Mouse (Mus musculus) midbrain, embryonic 16.5 days (tissue): ENCODE data around the gene Tmem131. TPM values are rescaled to one million over a fixed set of nuclear protein-coding genes. Genes with fewer than 3 reads are reported as not detected.

Experiments used
- ATAC-seq: fragments of 200-750 bp; cut with Nextera tagmentation; 2 replicates; pipeline ENCODE4 v1.8.0; 2017; ENCODE audit warnings: moderate TSS enrichment
- H3K27ac ChIP-seq: fragments of 300-500 bp; sonication (generic); 2 replicates; pipeline ENCODE4 v1.5.1; 2014; ENCODE audit warnings: mild to moderate bottlenecking, low read length, mixed read lengths
- H3K27me3 ChIP-seq: fragments of 300-500 bp; sonication (generic); 2 replicates; pipeline ENCODE4 v1.6.1; 2014; ENCODE audit warnings: low read depth, low read length, mixed read lengths; ENCODE audit not compliant: control insufficient read depth, insufficient read depth
- H3K36me3 ChIP-seq: fragments of 300-500 bp; sonication (generic); 2 replicates; pipeline ENCODE4 v1.6.1; 2014; ENCODE audit warnings: mild to moderate bottlenecking, low read length, moderate library complexity, mixed read lengths; ENCODE audit not compliant: control insufficient read depth, insufficient read depth
- H3K4me1 ChIP-seq: fragments of 300-500 bp; sonication (generic); 2 replicates; pipeline ENCODE4 v1.6.1; 2014; ENCODE audit warnings: mild to moderate bottlenecking, low read length, mixed read lengths; ENCODE audit not compliant: control insufficient read depth, insufficient read depth
- H3K4me2 ChIP-seq: fragments of 300-500 bp; sonication (generic); 2 replicates; pipeline ENCODE4 v1.6.1; 2014; ENCODE audit warnings: mild to moderate bottlenecking, low read length, mixed read lengths
- H3K4me3 ChIP-seq: fragments of 300-500 bp; sonication (generic); 2 replicates; pipeline ENCODE4 v1.5.1; 2014; ENCODE audit warnings: low read depth, mild to moderate bottlenecking, low read length, moderate library complexity, mixed read lengths
- H3K9ac ChIP-seq: fragments of 300-500 bp; sonication (generic); 2 replicates; pipeline ENCODE4 v1.6.1; 2014; ENCODE audit warnings: low read depth, low read length, mixed read lengths
- H3K9me3 ChIP-seq: fragments of 300-500 bp; sonication (generic); replicated peaks from 2 replicates; pipeline ENCODE4 v1.6.1; 2014; ENCODE audit warnings: mild to moderate bottlenecking, low read length, mixed read lengths; ENCODE audit not compliant: control insufficient read depth, poor library complexity, severe bottlenecking
- WGBS: fragments of 180-500 bp; shearing (Covaris S2); extraction: QIAGEN DNeasy Blood & Tissue Kit; methylation state at CpG from one replicate; pipeline ENCODE4 v1.1.7; 2014; 5-methylcytosine and 5-hydroxymethylcytosine counted together
- polyA plus RNA-seq: library from polyadenylated mRNA; unstranded; fragments of >200 nt; fragmentation: Nextera tagmentation; extraction: Ambion mirVana; gene quantifications from 2 replicates; pipeline ENCODE4 v1.2.1, GENCODE M21; 2015

The Tmem131 gene
- polyA plus RNA-seq, 1 experiment from 2014 or later = 14.0 TPM

DNA sequence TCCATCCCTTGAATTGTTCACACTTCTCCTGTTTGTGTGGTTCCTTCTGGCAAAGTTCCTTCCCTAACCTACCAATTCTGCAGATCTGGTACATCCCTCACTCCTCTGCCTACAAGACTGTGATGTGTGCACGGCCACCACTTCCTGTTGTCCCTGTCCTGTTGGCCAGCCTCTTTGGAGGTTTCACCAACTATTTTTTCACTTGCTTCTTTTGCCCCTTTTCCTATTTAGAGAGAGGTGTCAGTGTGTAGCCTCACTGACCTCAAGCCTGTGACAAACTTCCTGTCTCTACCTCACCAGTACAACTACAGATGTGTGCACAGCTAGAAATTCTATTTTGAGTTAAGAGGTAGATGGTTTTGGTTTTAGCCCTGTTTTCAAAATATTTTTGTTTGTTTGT is 136.4 kb downstream of the Tmem131 start:
- H3K36me3 ChIP-seq = peaks cover 56% of the 10 kb centered on the region
- no peak overlapping the region for H3K9ac ChIP-seq
- H3K4me2 ChIP-seq = no peak overlapping the region
- WGBS = 90% methylated on average over 1 of the region's 1 CpGs
- no peak overlapping the region for H3K27ac ChIP-seq
- H3K4me3 ChIP-seq = no peak overlapping the region
- no peaks in the 10 kb centered on the region for H3K4me1 ChIP-seq
- no peaks in the 10 kb centered on the region for H3K9me3 ChIP-seq
- ATAC-seq = no peak
- no peaks in the 10 kb centered on the region for H3K27me3 ChIP-seq

DNA sequence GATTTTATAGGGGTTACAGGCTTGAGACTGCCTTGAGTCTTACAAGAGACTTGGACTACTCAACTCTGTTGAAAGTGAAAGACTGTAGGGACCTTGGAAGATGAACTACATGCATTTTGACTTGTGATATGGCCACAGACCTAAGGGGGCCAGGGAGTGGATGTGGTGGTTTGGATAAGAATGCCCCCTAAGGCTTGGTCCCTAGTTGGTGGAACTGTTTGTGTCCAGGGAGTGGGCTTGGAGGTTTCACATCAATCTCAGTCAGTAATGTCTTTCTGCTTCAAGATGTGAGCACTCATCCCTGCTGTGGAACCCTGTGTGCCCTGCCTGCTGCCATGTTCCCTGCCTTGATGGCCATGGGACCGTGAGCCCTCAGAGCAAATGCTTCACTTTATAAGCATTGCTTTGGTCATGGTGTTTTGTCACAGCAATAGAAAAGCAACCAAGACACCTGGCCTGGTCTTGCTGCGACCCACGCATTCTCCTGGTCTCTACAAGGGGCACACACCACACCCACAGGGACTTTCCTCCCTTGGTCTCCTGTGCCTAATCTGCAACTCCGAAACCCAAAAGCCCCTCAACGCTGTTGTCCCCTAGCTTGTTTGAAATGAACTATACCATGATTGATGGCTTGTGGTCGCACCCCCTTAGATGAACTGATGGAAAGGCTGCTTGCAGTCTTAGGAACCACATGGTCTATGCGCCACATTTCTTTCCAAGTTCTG is 137.1 kb downstream of the Tmem131 start:
- H3K36me3 ChIP-seq = peaks cover 55% of the 10 kb centered on the region
- H3K27ac ChIP-seq = no peak overlapping the region
- no peak for ATAC-seq
- H3K4me2 ChIP-seq = no peak overlapping the region
- WGBS = 97% methylated on average over 7 of the region's 7 CpGs
- no peak overlapping the region for H3K4me3 ChIP-seq
- no peaks in the 10 kb centered on the region for H3K4me1 ChIP-seq
- H3K9ac ChIP-seq = no peak overlapping the region
- H3K27me3 ChIP-seq = no peaks in the 10 kb centered on the region
- H3K9me3 ChIP-seq = no peaks in the 10 kb centered on the region

DNA sequence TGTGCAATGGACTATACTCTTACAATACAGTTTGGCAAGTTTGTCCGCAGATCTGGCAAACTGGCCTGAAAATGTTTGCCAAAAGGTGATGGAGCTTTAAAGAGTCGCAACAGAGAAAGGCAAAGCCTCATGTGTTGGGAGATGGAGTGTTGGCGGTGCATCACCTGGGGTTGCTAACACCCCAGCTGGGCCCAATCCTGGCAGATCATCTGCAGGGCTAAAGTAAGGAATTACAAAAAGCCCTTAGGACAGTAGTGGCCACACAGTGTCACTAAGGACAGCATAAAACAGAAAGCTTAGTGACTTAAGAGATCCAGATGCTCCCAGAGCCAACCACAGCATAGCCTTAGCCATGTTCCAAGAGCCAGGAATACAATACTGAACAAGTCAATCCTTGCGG is 138.6 kb downstream of the Tmem131 start:
- Histone ChIP-seq H3K27me3 (no peaks in the 10 kb centered on the region), H3K9me3 (no peaks in the 10 kb centered on the region), H3K36me3 (peaks cover 44% of the 10 kb centered on the region), H3K4me2 (no peak overlapping the region), H3K4me1 (no peaks in the 10 kb centered on the region), H3K27ac (no peak overlapping the region), H3K9ac (no peak overlapping the region), H3K4me3 (no peak overlapping the region)
- WGBS = 96% methylated on average over 4 of the region's 4 CpGs
- ATAC-seq = no peak

DNA sequence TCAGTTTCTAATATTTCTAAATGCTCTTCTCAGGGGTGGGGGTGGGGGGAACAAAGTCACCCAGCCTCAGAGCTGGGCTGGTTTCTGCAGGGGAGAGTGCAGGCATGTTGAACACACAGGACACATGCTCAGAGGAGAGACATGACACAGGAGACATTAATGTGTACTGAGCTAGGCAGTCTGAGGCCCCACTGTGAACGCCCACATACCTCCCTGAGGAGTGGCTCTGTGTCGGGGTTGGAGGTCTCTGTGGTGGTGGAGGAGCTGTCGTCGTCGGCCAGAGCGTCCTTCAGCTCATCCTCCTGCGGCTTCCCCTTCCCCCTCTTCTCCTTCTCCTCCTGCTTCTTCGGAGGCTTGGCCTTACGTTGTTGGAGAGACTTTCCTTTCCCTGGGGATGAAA is 139.2 kb downstream of the Tmem131 start:
- Histone ChIP-seq H3K9me3 (no peaks in the 10 kb centered on the region), H3K4me2 (no peak overlapping the region), H3K4me1 (no peaks in the 10 kb centered on the region), H3K27ac (no peak overlapping the region), H3K9ac (no peak overlapping the region), H3K4me3 (no peak overlapping the region), H3K36me3 (peaks cover 44% of the 10 kb centered on the region), H3K27me3 (no peaks in the 10 kb centered on the region)
- no peak for ATAC-seq
- WGBS = 75% methylated on average over 9 of the region's 9 CpGs

DNA sequence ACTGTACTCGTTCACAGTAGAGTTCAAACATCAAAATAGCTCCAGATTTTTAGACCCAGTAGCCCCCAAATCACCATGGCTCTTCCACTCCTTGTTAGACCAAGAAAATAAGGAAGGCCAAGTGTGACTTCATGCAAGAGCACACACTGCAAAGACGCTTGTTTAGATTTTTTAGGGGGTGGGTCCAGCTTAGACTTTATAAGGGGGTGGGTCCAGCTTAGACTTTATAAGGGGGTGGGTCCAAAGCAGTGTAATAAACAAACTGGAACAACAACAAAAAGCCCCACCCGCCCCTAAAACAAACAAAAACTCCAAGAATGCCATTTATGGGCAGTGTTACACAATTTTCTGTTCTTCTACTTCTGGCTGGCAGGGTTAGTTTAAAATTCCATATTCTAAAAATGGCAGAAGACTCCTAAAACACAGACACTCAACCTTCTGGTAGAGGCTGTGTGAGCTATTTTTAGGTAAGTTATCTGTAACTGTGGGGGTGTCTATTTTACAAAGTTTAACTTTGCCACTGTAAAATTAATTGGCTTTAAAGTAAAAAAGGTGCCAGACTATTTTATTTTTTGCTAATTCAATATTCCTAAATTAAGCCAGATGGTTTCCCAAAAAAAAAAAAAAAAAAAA is 143.0 kb downstream of the Tmem131 start:
- Histone ChIP-seq H3K36me3 (peaks cover 40% of the 10 kb centered on the region), H3K4me3 (no peak overlapping the region), H3K9me3 (no peaks in the 10 kb centered on the region), H3K9ac (no peak overlapping the region), H3K27ac (no peak overlapping the region), H3K27me3 (no peaks in the 10 kb centered on the region), H3K4me1 (no peaks in the 10 kb centered on the region), H3K4me2 (no peak overlapping the region)
- 92% methylated on average over 3 of the region's 3 CpGs for WGBS
- no peak for ATAC-seq

DNA sequence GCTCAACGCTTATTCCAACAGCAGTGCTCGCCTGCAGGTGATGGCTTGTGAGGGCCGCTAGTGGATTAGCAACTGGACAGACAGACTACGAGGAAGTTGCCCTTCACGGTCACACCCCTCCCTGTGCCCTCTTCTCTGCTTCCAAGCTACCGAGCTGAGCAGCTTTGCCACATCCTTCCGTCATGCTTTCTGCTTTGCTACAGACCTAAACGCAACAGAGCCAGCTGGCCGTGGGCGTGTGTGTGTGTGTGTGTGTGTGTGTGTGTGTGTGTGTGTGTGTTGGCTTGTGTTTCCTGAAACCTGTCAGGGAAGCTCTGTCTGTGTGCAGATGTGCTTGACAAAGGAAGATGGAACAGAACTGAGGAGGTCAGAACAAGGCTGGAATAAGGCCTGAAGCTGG is 146.0 kb downstream of the Tmem131 start:
- no peak overlapping the region for H3K9ac ChIP-seq
- H3K4me3 ChIP-seq = no peak overlapping the region
- no peaks in the 10 kb centered on the region for H3K9me3 ChIP-seq
- H3K27ac ChIP-seq = no peak overlapping the region
- WGBS = 81% methylated on average over 10 of the region's 10 CpGs
- peaks cover 48% of the 10 kb centered on the region for H3K36me3 ChIP-seq
- H3K4me2 ChIP-seq = no peak overlapping the region
- no peaks in the 10 kb centered on the region for H3K4me1 ChIP-seq
- H3K27me3 ChIP-seq = no peaks in the 10 kb centered on the region
- no peak for ATAC-seq

DNA sequence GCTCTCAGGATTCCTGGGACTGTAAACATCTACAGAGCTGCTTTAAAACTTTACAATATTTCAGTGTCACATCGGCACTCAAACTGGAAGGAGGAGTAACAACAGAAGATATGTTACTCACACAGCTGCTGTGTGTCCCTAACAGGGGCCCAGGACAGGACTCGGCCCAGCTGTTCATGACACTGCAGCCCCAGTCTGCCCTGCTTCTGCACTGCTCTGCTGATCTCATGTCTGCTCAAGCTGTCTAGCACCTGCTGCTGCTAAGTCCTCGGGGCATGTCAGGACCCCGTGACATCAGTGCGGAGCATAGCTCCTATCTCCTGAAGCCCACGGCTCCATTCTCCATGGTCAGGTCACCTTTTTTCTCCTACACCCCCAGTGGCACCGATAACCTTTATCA is 146.8 kb downstream of the Tmem131 start:
- no peak overlapping the region for H3K4me2 ChIP-seq
- no peak for ATAC-seq
- H3K4me1 ChIP-seq = no peaks in the 10 kb centered on the region
- peaks cover 49% of the 10 kb centered on the region for H3K36me3 ChIP-seq
- no peak overlapping the region for H3K4me3 ChIP-seq
- H3K9me3 ChIP-seq = no peaks in the 10 kb centered on the region
- H3K9ac ChIP-seq = no peak overlapping the region
- 92% methylated on average over 7 of the region's 7 CpGs for WGBS
- no peaks in the 10 kb centered on the region for H3K27me3 ChIP-seq
- no peak overlapping the region for H3K27ac ChIP-seq

DNA sequence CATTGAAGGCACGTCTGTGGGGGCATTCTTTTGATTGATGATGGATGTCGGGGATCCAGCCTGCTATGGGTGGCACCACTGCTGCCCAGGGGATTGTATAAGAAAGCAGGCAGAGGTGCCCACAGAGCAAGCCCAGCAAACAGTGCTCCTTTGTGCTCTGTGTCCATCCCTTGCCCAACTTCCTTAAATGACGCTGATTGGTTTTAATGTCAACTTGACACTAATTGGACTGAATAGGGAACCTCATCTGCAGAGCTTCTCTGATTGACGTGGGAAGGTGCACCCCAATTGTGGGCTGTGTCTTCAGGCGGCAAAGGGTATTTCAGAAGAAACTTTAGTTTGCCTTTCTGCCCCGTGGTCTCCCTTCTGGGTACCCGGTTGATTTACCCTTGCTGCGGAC is 154.1 kb downstream of the Tmem131 start:
- Histone ChIP-seq H3K27me3 (no peaks in the 10 kb centered on the region), H3K4me1 (0 out of 2 replicates have a peak, but pooled peaks cover 4% of the 10 kb centered on the region), H3K36me3 (peaks cover 15% of the 10 kb centered on the region), H3K27ac (no peak overlapping the region), H3K4me3 (no peak overlapping the region), H3K4me2 (no peak overlapping the region), H3K9me3 (no peaks in the 10 kb centered on the region), H3K9ac (no peak overlapping the region)
- 85% methylated on average over 8 of the region's 8 CpGs for WGBS
- no peak for ATAC-seq

DNA sequence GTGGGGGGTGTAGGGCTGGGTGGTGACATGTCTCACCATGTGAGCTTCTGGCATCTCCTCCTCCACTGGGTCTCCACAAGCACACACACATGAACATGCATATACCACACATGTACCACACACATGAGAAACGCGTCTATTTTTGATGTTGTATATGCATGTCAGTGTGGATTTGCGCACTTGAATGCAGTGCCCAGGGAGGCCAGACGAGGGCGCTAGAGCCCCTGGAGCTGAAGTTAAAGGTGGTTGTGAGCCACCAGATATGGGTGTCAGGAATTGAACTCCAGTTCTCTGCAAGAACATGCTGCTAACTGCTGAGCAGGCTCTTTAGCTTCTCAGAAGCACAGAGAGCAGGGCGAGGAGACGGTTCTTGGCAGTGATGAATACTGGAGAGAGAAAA is 157.1 kb downstream of the Tmem131 start:
- Histone ChIP-seq H3K36me3 (0 out of 2 replicates have a peak, but pooled peaks cover under 1% of the 10 kb centered on the region), H3K9ac (no peak overlapping the region), H3K27ac (no peak overlapping the region), H3K4me3 (no peak overlapping the region), H3K9me3 (no peaks in the 10 kb centered on the region), H3K27me3 (no peaks in the 10 kb centered on the region), H3K4me2 (no peak overlapping the region), H3K4me1 (0 out of 2 replicates have a peak, but pooled peaks cover 4% of the 10 kb centered on the region)
- no peak for ATAC-seq
- 96% methylated on average over 7 of the region's 7 CpGs for WGBS
